9 mouse cellular contexts compared by ENCODE assay signal in genomic region chr8:61288676-61289075, GRCm38 (mm10).
DNase-seq lines count a peak whose midpoint lies in the region; ATAC-seq and TF ChIP-seq lines count a peak whose summit lies in the region.
"Had no signal": no experiment of that assay in that cellular context is flagged by ENCODE, and none has a peak within 500 bp of the region (broad histone marks: within the 10 kb centered on the region; RNA-seq: fewer than 3 reads in every experiment).

No protein-coding gene starts in this region.

- H3K27ac ChIP-seq in forebrain, embryonic 12.5 days = peak overlapping the region; percentile 46; the same call in 1 of the 2 replicates
- no peak overlapping the region for H3K27ac ChIP-seq in forebrain, embryonic 16.5 days (ENCODE audit: low read length)
- H3K27ac ChIP-seq in intestine, postnatal 0 days (ENCODE audit: low read depth, low read length) = no peak overlapping the region
- no peak overlapping the region for H3K27ac ChIP-seq in intestine, embryonic 15.5 days
- peak overlapping the region; percentile 79 for H3K27ac ChIP-seq in testis, adult 2 months (ENCODE audit: control insufficient read depth, insufficient read depth, low read depth, low read length)

- H3K4me3 ChIP-seq in forebrain, embryonic 12.5 days (replicated peaks) = no peak overlapping the region
- no peak overlapping the region for H3K4me3 ChIP-seq in forebrain, embryonic 16.5 days (replicated peaks; ENCODE audit: low read length)
- no peak overlapping the region for H3K4me3 ChIP-seq in intestine, postnatal 0 days (ENCODE audit: low read depth, low read length)
- no peak overlapping the region for H3K4me3 ChIP-seq in intestine, embryonic 15.5 days (replicated peaks)
- peak overlapping the region; percentile 81 for H3K4me3 ChIP-seq in testis, adult 2 months (ENCODE audit: control insufficient read depth, low read depth, low read length)

- no peak overlapping the region for H3K4me2 ChIP-seq in forebrain, embryonic 12.5 days
- H3K4me2 ChIP-seq in forebrain, embryonic 16.5 days (ENCODE audit: low read length) = no peak overlapping the region
- H3K4me2 ChIP-seq in intestine, postnatal 0 days (replicated peaks; ENCODE audit: low read depth) = 0 out of 2 replicates have a peak overlapping the region, but pooled peaks have one; percentile 9
- no peak overlapping the region for H3K4me2 ChIP-seq in intestine, embryonic 15.5 days (replicated peaks)

- H3K27me3 ChIP-seq in forebrain, embryonic 12.5 days = no peaks in the 10 kb centered on the region
- H3K27me3 ChIP-seq in forebrain, embryonic 16.5 days (replicated peaks; ENCODE audit: control insufficient read depth, insufficient read depth, low read length) = no peaks in the 10 kb centered on the region
- H3K27me3 ChIP-seq in intestine, postnatal 0 days (replicated peaks; ENCODE audit: control insufficient read depth, insufficient read depth, low read length) = no peaks in the 10 kb centered on the region
- no peaks in the 10 kb centered on the region for H3K27me3 ChIP-seq in intestine, embryonic 15.5 days (replicated peaks)
- H3K27me3 ChIP-seq in testis, adult 2 months (ENCODE audit: control insufficient read depth, insufficient read depth, low read length) = no peaks in the 10 kb centered on the region

- no peak for TF ChIP-seq POLR2A in testis, adult 2 months (IDR thresholded peaks at IDR 0.05; ENCODE audit: control insufficient read depth, low read depth, low read length)

- ATAC-seq in forebrain, embryonic 12.5 days (ENCODE audit: low FRiP score) = no peak
- no peak for ATAC-seq in forebrain, embryonic 16.5 days
- ATAC-seq in intestine, postnatal 0 days = no peak
- ATAC-seq in intestine, embryonic 15.5 days = no peak

- DNase-seq in testis, postnatal 14 days (ENCODE audit: low spot score) = no peak
- no peak for DNase-seq in adrenal gland, postnatal 4 days (ENCODE audit: low spot score in 2 of 2)
- no peak for DNase-seq in cerebellum, postnatal 10 days
- DNase-seq: embryo, embryonic 11 days had no signal

- TF ChIP-seq CTCF in intestine, postnatal 0 days (IDR thresholded peaks at IDR 0.05; ENCODE audit: low read depth) = no peak
- no peak for TF ChIP-seq CTCF in testis, adult 2 months (IDR thresholded peaks at IDR 0.05; ENCODE audit: control insufficient read depth, insufficient read depth, insufficient replicate concordance, low read depth, low read length)

- no peaks in the 10 kb centered on the region for H3K9me3 ChIP-seq in forebrain, embryonic 12.5 days
- no peaks in the 10 kb centered on the region for H3K9me3 ChIP-seq in forebrain, embryonic 16.5 days (ENCODE audit: control insufficient read depth, low read length)
- H3K9me3 ChIP-seq in intestine, postnatal 0 days (ENCODE audit: control insufficient read depth) = no peaks in the 10 kb centered on the region
- no peaks in the 10 kb centered on the region for H3K9me3 ChIP-seq in intestine, embryonic 15.5 days

- no peaks in the 10 kb centered on the region for H3K36me3 ChIP-seq in forebrain, embryonic 12.5 days (replicated peaks)
- H3K36me3 ChIP-seq in forebrain, embryonic 16.5 days (ENCODE audit: control insufficient read depth, insufficient read depth) = no peaks in the 10 kb centered on the region
- no peaks in the 10 kb centered on the region; the same call in 1 of the 2 replicates for H3K36me3 ChIP-seq in intestine, postnatal 0 days (ENCODE audit: control insufficient read depth, insufficient read depth)
- no peaks in the 10 kb centered on the region for H3K36me3 ChIP-seq in intestine, embryonic 15.5 days
- no peaks in the 10 kb centered on the region for H3K36me3 ChIP-seq in testis, adult 2 months (ENCODE audit: control insufficient read depth, insufficient read depth, low read length)

- H3K4me1 ChIP-seq in forebrain, embryonic 12.5 days = peaks cover 22% of the 10 kb centered on the region
- H3K4me1 ChIP-seq in forebrain, embryonic 16.5 days (replicated peaks; ENCODE audit: control insufficient read depth, insufficient read depth, low read length) = peaks cover 17% of the 10 kb centered on the region
- H3K4me1 ChIP-seq in intestine, postnatal 0 days (replicated peaks; ENCODE audit: control insufficient read depth, insufficient read depth, low read length) = peaks cover 7% of the 10 kb centered on the region
- H3K4me1 ChIP-seq in intestine, embryonic 15.5 days (replicated peaks) = peaks cover 17% of the 10 kb centered on the region
- H3K4me1 ChIP-seq in testis, adult 2 months (ENCODE audit: control insufficient read depth, insufficient read depth, low read length) = peaks cover 7% of the 10 kb centered on the region

- WGBS in forebrain, embryonic 12.5 days = 79% methylated on average over 7 of the region's 7 CpGs
- 67% methylated on average over 7 of the region's 7 CpGs for WGBS in forebrain, embryonic 16.5 days
- WGBS in intestine, postnatal 0 days = 47% methylated on average over 7 of the region's 7 CpGs
- WGBS in intestine, embryonic 15.5 days = 35% methylated on average over 7 of the region's 7 CpGs

- H3K9ac ChIP-seq in forebrain, embryonic 12.5 days = no peak overlapping the region
- H3K9ac ChIP-seq in forebrain, embryonic 16.5 days (replicated peaks; ENCODE audit: low read depth, low read length) = no peak overlapping the region
- H3K9ac ChIP-seq in intestine, postnatal 0 days (ENCODE audit: low read depth, low read length) = no peak overlapping the region
- H3K9ac ChIP-seq in intestine, embryonic 15.5 days = no peak overlapping the region

Comparison
In these comparisons a context has a peak if more than half of its experiments do, and no peak if none do; other contexts are left out.
1. H3K27ac ChIP-seq: peak in forebrain, embryonic 12.5 days (single experiment) and testis, adult 2 months (single experiment); none in forebrain, embryonic 16.5 days (single experiment), intestine, postnatal 0 days (single experiment) and intestine, embryonic 15.5 days (single experiment).